Mouse (Mus musculus) megakaryocyte-erythroid progenitor cell, adult 5 weeks (primary cell): ENCODE results near the gene Frrs1l. TPM values are rescaled to one million over a fixed set of nuclear protein-coding genes. Genes with fewer than 3 reads are reported as not detected.

Source experiments
- polyA plus RNA-seq: library from polyadenylated mRNA; stranded (reverse); fragments of >175 nt; gene quantifications from 2 replicates; pipeline ENCODE4 v1.2.3, GENCODE M21; 2012

The Frrs1l gene
- 0.01 TPM in 1 of 2 replicates, not detected in the other for polyA plus RNA-seq

GRCm38 (mm10) chr4:56990215-56990584, at the start of gene Frrs1l:
Gene Frrs1l, minus strand, starts transcription at chr4:56990391.

GRCm38 (mm10) chr4:56946641-56947640, 43.2 kb downstream of the Frrs1l start, which contains the start of gene Tmem245:
Gene Tmem245, minus strand, starts transcription at chr4:56947437.

Other genes with a start within 250 kb of the Frrs1l start
- gene Actl7b, start 248.9 kb downstream of the Frrs1l start, polyA plus RNA-seq, result 0.14 and 0.52 TPM in 2 replicates
- not detected in 2 replicates for gene Actl7a, start 247.0 kb downstream of the Frrs1l start, polyA plus RNA-seq
- gene Elp1, start 188.1 kb downstream of the Frrs1l start, polyA plus RNA-seq, result 4.4 and 5.0 TPM in 2 replicates
- gene Fam206a, start 188.0 kb downstream of the Frrs1l start, polyA plus RNA-seq, result 7.2 and 7.4 TPM in 2 replicates
- gene Ctnnal1, start 125.2 kb downstream of the Frrs1l start, polyA plus RNA-seq, result 3.9 and 5.6 TPM in 2 replicates
- 0.93 and 1.1 TPM in 2 replicates for gene Tmem245, start 43.0 kb downstream of the Frrs1l start, polyA plus RNA-seq
- 1.1 and 2.6 TPM in 2 replicates for gene Epb41l4b, start 153.0 kb upstream of the Frrs1l start, polyA plus RNA-seq